Mouse (Mus musculus) ES-E14 (cell line): ENCODE data around the gene Lonp2. TPM values are rescaled to one million over a fixed set of nuclear protein-coding genes. Genes with fewer than 3 reads are reported as not detected.

Experiments
- DNase-seq: peaks from one replicate; pipeline ENCODE4 v3.0.0-alpha.2; 2013; ENCODE audit warnings: low read depth, low spot score
- H3K27ac ChIP-seq: 2 replicates; pipeline ENCODE4 v1.5.1; 2012; ENCODE audit warnings: low read depth, mild to moderate bottlenecking, low read length, moderate library complexity, mixed read lengths; ENCODE audit not compliant: poor library complexity, insufficient read depth, severe bottlenecking
- H3K36me3 ChIP-seq: 2 replicates; pipeline ENCODE4 v1.6.1; 2012; ENCODE audit warnings: mild to moderate bottlenecking, low read length, moderate library complexity, mixed read lengths; ENCODE audit not compliant: control insufficient read depth, poor library complexity, insufficient read depth, severe bottlenecking
- H3K4me1 ChIP-seq, 2 experiments: fragments of 150-350 bp in 1 of 2; sonication (generic) in 1 of 2; 2 replicates each; pipeline ENCODE4 v1.6.1; 2012; ENCODE audit warnings: low read length in 2 of 2, mild to moderate bottlenecking in 1 of 2, mixed read lengths in 1 of 2; ENCODE audit not compliant: control insufficient read depth in 2 of 2, insufficient read depth in 2 of 2, poor library complexity in 1 of 2
- H3K4me3 ChIP-seq, 2 experiments: fragments of 150-350 bp in 1 of 2; sonication (generic) in 1 of 2; 2 replicates each; pipeline ENCODE4 v1.5.1; 2012; ENCODE audit warnings: low read length in 2 of 2, low read depth in 1 of 2, mild to moderate bottlenecking in 1 of 2, mixed read lengths in 1 of 2; ENCODE audit not compliant: insufficient read depth in 1 of 2, poor library complexity in 1 of 2, severe bottlenecking in 1 of 2
- H3K9ac ChIP-seq: 2 replicates; pipeline ENCODE4 v1.6.1; 2012; ENCODE audit warnings: low read depth, mild to moderate bottlenecking, low read length, mixed read lengths; ENCODE audit not compliant: poor library complexity, insufficient read depth, severe bottlenecking
- H3K9me3 ChIP-seq: fragments of 150-350 bp; sonication (generic); 2 replicates; pipeline ENCODE4 v1.6.1; 2012; ENCODE audit warnings: low read depth, mild to moderate bottlenecking, low read length; ENCODE audit not compliant: control insufficient read depth, insufficient read depth
- CHD2 ChIP-seq: IDR thresholded peaks from 2 replicates; pipeline ENCODE4 v1.6.1; 2014; ENCODE audit warnings: mild to moderate bottlenecking, low read depth, low read length, inconsistent platforms
- HCFC1 ChIP-seq: IDR thresholded peaks from 2 replicates; pipeline ENCODE4 v1.6.1; 2012; ENCODE audit warnings: low read length, inconsistent platforms, borderline replicate concordance; ENCODE audit not compliant: insufficient read depth
- MAFK ChIP-seq: IDR thresholded peaks from 2 replicates; pipeline ENCODE4 v1.6.1; 2014; ENCODE audit warnings: mild to moderate bottlenecking, low read depth, low read length, inconsistent platforms; ENCODE audit not compliant: insufficient read depth
- ZC3H11A ChIP-seq: IDR thresholded peaks from 2 replicates; pipeline ENCODE4 v1.6.1; 2012; ENCODE audit warnings: low read depth, mild to moderate bottlenecking, inconsistent platforms, low read length, borderline replicate concordance
- ZNF384 ChIP-seq: IDR thresholded peaks from 2 replicates; pipeline ENCODE4 v1.6.1; 2012; ENCODE audit warnings: low read depth, low read length, inconsistent platforms
- in situ Hi-C, 2 experiments: fragments of 600-800 bp; cut with MboI; formaldehyde crosslinking; loops; one replicate each; pipeline ENCODE4 v1.15.1; 2025; ENCODE audit warnings: low sequenced_read_pairs in 2 of 2, inconsistent platforms in 1 of 2; ENCODE audit not compliant: unreplicated experiment in 2 of 2
- total RNA-seq: library from RNA; depleted of rRNA; stranded (reverse); fragments of 300-350 nt; gene quantifications from 2 replicates; pipeline ENCODE4 v1.2.3, GENCODE M21; 2012; rRNA removed

Lonp2 gene
- 28.9 and 39.1 TPM in 2 replicates for total RNA-seq

DNA sequence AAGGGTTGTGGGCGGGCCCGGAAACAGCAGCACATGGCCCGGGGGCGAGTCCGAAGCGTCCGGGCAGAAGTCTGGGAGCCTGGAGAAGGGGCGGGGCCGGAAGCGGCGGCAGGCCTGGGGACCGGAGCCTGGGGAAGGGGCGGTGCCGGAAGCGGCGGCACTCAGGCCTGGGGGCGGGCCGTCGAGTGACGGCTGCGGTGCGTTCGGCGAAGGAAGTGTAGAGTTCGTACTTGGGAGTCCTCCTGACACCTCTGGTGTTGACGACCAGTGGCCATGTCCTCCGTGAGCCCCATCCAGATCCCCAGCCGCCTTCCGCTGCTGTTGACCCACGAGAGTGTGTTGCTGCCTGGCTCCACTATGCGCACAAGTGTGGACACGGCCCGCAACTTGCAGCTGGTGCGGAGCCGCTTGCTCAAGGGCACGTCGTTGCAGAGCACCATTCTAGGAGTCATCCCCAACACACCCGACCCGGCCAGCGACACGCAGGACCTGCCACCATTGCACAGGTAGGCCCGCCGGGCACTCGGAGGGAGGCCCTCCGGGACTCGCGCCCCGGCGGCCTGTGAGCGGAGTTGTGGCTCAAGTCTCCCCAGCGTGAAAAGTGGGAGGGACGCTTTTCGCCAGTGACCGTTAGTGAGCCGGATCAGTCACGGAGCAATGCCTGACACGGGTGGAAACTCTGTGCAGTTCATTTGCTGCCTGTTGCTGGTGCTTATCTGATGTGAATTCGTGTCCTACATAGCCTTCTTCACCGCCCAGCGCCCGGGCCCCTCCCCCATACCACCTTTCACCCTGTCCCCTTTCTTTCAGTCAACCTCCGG, at the start of gene Lonp2:
Gene Lonp2, plus strand, starts transcription at position 133 of the 821 bp plus-strand sequence.
- Histone ChIP-seq H3K9ac (peak within 1 kb of the TSS; percentile 84), H3K36me3 (no peaks in the 10 kb centered on the region), H3K4me1 (peaks cover 0 to 4% of the 10 kb centered on the region in 2 experiments; a peak in 1 of 4 replicates), H3K27ac (peak within 1 kb of the TSS; percentile 23; the same call in 1 of the 2 replicates), H3K9me3 (no peaks in the 10 kb centered on the region), H3K4me3 (peak within 1 kb of the TSS; percentile 85 to 88)
- DNase-seq = peak; percentile 95
- in situ Hi-C loops = loop anchor here in 1 of 2 experiments (25.0 kb wide), 1 partner anchor 288 kb away; no protein-coding TSS in a partner anchor
- TF ChIP-seq MAFK = no peak
- TF ChIP-seq HCFC1 = peak; percentile 72
- TF ChIP-seq ZNF384 = no peak
- no peak for TF ChIP-seq ZC3H11A
- no peak for TF ChIP-seq CHD2

DNA sequence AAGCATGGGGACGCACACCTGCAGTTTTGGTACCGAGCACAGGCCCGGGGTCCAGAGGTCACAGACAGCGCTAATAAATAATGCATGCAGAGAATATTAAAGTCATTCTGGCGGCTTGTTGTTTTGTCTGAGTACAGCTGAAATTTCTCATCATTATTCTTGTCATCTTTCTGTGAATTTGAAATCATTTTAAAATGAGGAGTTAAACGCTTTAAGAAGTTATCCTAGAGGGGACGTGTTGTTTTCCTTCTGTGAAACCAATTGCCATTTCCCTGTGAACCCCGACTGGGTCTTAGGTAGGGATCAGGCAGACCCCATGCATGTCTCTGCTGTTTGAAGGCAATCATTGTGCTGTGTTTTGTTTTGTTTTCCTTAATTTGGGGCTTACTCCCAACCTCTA, 46.3 kb upstream of the Lonp2 start:
- Histone ChIP-seq H3K4me3 (no peak overlapping the region), H3K4me1 (no peaks in the 10 kb centered on the region), H3K36me3 (no peaks in the 10 kb centered on the region), H3K9me3 (no peaks in the 10 kb centered on the region), H3K27ac (no peak overlapping the region), H3K9ac (no peak overlapping the region)
- TF ChIP-seq CHD2 (no peak), HCFC1 (no peak), ZNF384 (no peak), ZC3H11A (no peak), MAFK (no peak)
- in situ Hi-C loops = no loop called here
- no peak for DNase-seq

DNA sequence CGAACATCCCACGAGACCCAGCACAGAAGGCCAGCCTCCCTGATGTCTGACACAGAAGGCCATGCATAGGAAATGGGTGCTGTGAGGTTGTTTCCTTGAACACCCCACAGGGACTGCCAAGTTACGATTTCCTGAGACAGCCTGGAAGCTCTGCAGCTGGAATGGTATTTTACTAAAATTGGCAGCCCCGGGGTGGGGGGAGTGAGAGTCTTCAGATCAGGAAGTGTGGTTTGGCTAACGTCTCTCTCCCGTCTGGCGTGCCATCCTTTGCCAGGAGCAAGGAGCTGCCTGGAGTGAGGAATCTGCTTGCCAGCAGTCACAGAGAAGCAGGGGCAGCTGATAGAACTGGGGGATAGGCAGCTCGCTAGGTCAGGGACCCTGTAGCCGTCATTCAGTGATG, 45.8 kb upstream of the Lonp2 start:
- Histone ChIP-seq H3K4me3 (no peak overlapping the region), H3K4me1 (no peaks in the 10 kb centered on the region), H3K9ac (no peak overlapping the region), H3K27ac (no peak overlapping the region), H3K9me3 (no peaks in the 10 kb centered on the region), H3K36me3 (no peaks in the 10 kb centered on the region)
- no peak for DNase-seq
- no peak for TF ChIP-seq ZC3H11A
- TF ChIP-seq HCFC1 = no peak
- no peak for TF ChIP-seq ZNF384
- no peak for TF ChIP-seq CHD2
- no peak for TF ChIP-seq MAFK
- in situ Hi-C loops = no loop called here

- DNase-seq = no peak
- no peaks in the 10 kb centered on the region for H3K9me3 ChIP-seq
- H3K4me1 ChIP-seq = no peaks in the 10 kb centered on the region
- no peak for TF ChIP-seq HCFC1
- TF ChIP-seq CHD2 = no peak
- no peak for TF ChIP-seq ZC3H11A
- no peak for TF ChIP-seq ZNF384
- no peak for TF ChIP-seq MAFK
- H3K27ac ChIP-seq = no peak overlapping the region
- no peak overlapping the region for H3K4me3 ChIP-seq
- H3K36me3 ChIP-seq = no peaks in the 10 kb centered on the region
- no peak overlapping the region for H3K9ac ChIP-seq
- in situ Hi-C loops = no loop called here
These were observed 45.1 kb upstream of the Lonp2 start for GRCm38 (mm10) chr8:86578693-86579092.
